Mouse (Mus musculus) midbrain, embryonic 12.5 days (tissue): ENCODE measurements around the gene Gdf2. TPM values are rescaled to one million over a fixed set of nuclear protein-coding genes. Genes with fewer than 3 reads are reported as not detected.

Experiments used
- ATAC-seq: fragments of 200-750 bp; cut with Nextera tagmentation; 2 replicates; pipeline ENCODE4 v1.8.0; 2017; ENCODE audit warnings: low read depth, moderate TSS enrichment, moderate library complexity; ENCODE audit not compliant: low FRiP score
- H3K27ac ChIP-seq: fragments of 300-500 bp; sonication (generic); replicated peaks from 2 replicates; pipeline ENCODE4 v1.5.1; 2016; ENCODE audit warnings: mild to moderate bottlenecking
- H3K27me3 ChIP-seq: fragments of 300-500 bp; sonication (generic); 2 replicates; pipeline ENCODE4 v1.6.1; 2016; ENCODE audit warnings: mild to moderate bottlenecking
- H3K36me3 ChIP-seq: fragments of 300-500 bp; sonication (generic); 2 replicates; pipeline ENCODE4 v1.6.1; 2016
- H3K4me1 ChIP-seq: fragments of 300-500 bp; sonication (generic); 2 replicates; pipeline ENCODE4 v1.6.1; 2016
- H3K4me2 ChIP-seq: fragments of 300-500 bp; sonication (generic); replicated peaks from 2 replicates; pipeline ENCODE4 v1.6.1; 2016; ENCODE audit warnings: mild to moderate bottlenecking, moderate library complexity
- H3K4me3 ChIP-seq: fragments of 300-500 bp; sonication (generic); 2 replicates; pipeline ENCODE4 v1.5.1; 2016; ENCODE audit warnings: mild to moderate bottlenecking
- H3K9ac ChIP-seq: fragments of 300-500 bp; sonication (generic); replicated peaks from 2 replicates; pipeline ENCODE4 v1.6.1; 2016; ENCODE audit warnings: mild to moderate bottlenecking, moderate library complexity
- H3K9me3 ChIP-seq: fragments of 300-500 bp; sonication (generic); 2 replicates; pipeline ENCODE4 v1.6.1; 2016; ENCODE audit warnings: mild to moderate bottlenecking
- WGBS: fragments of 180-500 bp; shearing (Covaris S2); methylation state at CpG from one replicate; pipeline ENCODE4 v1.1.7; 2016; 5-methylcytosine and 5-hydroxymethylcytosine counted together
- polyA plus RNA-seq: library from polyadenylated mRNA; unstranded; fragments of >200 nt; fragmentation: Nextera tagmentation; extraction: Ambion mirVana; gene quantifications from 2 replicates; pipeline ENCODE4 v1.2.1, GENCODE M21; 2016

Gene Gdf2
- polyA plus RNA-seq, 1 experiment from 2014 or later: not detected

DNA sequence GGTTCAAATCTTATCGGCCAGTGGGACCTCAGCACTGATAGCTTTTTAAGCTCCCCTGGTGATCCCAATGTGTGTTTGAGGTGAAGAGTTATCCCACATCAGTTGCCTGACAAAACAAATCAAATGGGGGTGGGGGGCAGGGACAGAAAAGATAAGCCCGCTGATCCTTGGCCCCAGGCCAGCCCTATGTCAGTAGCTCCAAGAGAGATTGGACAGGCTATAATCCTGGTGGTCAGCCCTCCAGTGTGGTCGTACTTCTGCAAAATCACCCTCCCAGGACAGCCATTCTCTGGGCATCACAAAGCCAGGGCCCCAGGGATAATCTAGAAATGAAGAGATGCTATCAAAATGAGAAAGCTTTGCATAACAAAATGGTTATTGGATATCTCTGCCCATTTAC lies 18.0 kb downstream of the Gdf2 start:
- no peak overlapping the region for H3K9ac ChIP-seq
- H3K4me1 ChIP-seq: no peaks in the 10 kb centered on the region
- H3K4me2 ChIP-seq: no peak overlapping the region
- H3K27me3 ChIP-seq: no peaks in the 10 kb centered on the region
- H3K36me3 ChIP-seq: no peaks in the 10 kb centered on the region
- H3K4me3 ChIP-seq: no peak overlapping the region
- WGBS: 68% methylated on average over 3 of the region's 3 CpGs
- no peak for ATAC-seq
- H3K27ac ChIP-seq: no peak overlapping the region
- H3K9me3 ChIP-seq: no peaks in the 10 kb centered on the region

DNA sequence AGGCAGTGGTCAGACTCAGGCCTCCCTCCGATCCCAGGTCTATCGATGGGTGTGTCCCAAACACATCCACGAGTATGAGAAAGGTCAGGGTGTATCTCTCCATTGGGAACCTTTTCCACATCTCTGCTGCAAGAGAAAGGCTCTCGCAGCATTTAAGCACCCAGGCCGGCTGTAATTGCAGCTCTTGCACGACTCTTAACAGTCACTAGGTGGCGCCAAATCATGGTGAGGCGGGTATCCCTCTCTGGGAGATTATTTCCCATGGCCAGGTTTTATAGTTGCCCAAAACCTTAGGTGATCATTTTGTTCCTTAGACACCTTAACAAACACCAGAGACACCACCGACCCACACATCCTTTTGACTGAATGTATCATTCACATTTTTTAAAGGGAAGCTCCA lies 18.5 kb downstream of the Gdf2 start:
- Histone ChIP-seq H3K4me3 (no peak overlapping the region), H3K27me3 (no peaks in the 10 kb centered on the region), H3K27ac (no peak overlapping the region), H3K9me3 (no peaks in the 10 kb centered on the region), H3K4me2 (no peak overlapping the region), H3K4me1 (no peaks in the 10 kb centered on the region), H3K9ac (no peak overlapping the region), H3K36me3 (no peaks in the 10 kb centered on the region)
- ATAC-seq: peak; percentile 38; the same call in 1 of the 2 replicates
- 16% methylated on average over 9 of the region's 9 CpGs for WGBS

DNA sequence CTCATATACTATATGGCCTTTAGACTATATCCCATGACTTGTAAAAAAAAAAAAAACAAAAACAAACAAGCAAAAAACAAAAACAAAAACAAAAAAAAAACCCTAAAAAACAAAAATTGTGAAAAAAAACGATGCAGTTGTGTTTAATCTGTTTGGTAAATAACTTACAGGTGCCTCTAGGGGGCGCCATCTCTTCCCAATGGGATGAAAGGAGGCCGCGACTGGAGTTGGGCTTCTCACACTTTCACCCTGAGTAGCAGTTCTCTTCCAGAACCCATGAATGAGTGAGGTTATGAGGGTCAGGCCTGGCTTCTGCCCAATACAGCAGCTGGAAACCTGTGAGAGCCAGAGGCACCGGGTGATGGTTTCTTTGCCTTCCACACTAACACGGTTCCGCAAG lies 24.8 kb downstream of the Gdf2 start:
- Histone ChIP-seq H3K4me2 (no peak overlapping the region), H3K4me3 (no peak overlapping the region), H3K9me3 (no peaks in the 10 kb centered on the region), H3K4me1 (no peaks in the 10 kb centered on the region), H3K36me3 (no peaks in the 10 kb centered on the region), H3K9ac (no peak overlapping the region), H3K27me3 (no peaks in the 10 kb centered on the region), H3K27ac (no peak overlapping the region)
- ATAC-seq: no peak
- 72% methylated on average over 7 of the region's 7 CpGs for WGBS

DNA sequence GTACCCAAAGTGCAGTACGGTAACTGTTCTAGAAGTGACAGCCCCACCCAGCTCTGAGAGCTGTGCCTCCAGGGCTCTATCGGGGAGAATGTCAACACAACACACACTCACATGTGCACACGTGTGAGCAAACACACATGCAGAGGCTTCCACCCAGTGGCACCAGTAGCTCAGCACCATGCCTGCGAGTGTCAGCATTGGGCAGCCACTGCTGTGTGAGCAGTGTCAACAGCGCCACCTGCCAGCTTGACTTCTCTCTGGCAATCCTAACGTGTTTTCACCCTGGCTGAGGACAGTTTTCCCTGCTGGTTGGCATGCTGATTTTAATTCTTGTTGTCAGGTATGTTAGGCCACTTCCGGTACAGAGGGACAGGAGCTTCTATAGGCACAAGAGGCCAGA lies 31.8 kb downstream of the Gdf2 start:
- H3K27me3 ChIP-seq: no peaks in the 10 kb centered on the region
- no peak for ATAC-seq
- H3K4me2 ChIP-seq: no peak overlapping the region
- H3K4me3 ChIP-seq: no peak overlapping the region
- 46% methylated on average over 7 of the region's 7 CpGs for WGBS
- H3K27ac ChIP-seq: no peak overlapping the region
- H3K9ac ChIP-seq: no peak overlapping the region
- H3K4me1 ChIP-seq: no peaks in the 10 kb centered on the region
- H3K9me3 ChIP-seq: no peaks in the 10 kb centered on the region
- H3K36me3 ChIP-seq: no peaks in the 10 kb centered on the region

DNA sequence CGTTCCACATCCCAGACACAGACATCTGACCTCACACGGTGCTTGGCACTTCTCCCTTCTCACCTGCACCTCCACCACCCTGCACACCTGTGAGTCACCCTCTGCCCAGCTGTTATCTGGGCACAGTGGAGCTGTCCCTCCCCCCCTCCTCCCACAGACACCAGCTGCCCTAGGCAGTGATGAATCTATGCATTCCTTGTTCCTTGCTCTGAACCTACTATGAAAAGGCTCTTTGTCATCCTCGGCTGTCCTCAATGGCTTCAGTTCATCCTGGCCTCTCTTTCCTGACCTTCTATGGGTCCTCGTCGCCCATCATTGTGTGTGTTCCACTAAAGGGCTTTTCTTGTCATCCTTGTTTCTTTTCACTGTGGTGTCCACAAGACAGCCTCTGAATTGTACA lies 33.9 kb downstream of the Gdf2 start:
- Histone ChIP-seq H3K4me2 (no peak overlapping the region), H3K4me3 (no peak overlapping the region), H3K4me1 (peaks cover 8% of the 10 kb centered on the region; the same call in 1 of the 2 replicates), H3K27me3 (peaks cover 12% of the 10 kb centered on the region), H3K36me3 (no peaks in the 10 kb centered on the region), H3K9ac (no peak overlapping the region), H3K9me3 (no peaks in the 10 kb centered on the region), H3K27ac (no peak overlapping the region)
- no peak for ATAC-seq
- WGBS: 58% methylated on average over 5 of the region's 5 CpGs

DNA sequence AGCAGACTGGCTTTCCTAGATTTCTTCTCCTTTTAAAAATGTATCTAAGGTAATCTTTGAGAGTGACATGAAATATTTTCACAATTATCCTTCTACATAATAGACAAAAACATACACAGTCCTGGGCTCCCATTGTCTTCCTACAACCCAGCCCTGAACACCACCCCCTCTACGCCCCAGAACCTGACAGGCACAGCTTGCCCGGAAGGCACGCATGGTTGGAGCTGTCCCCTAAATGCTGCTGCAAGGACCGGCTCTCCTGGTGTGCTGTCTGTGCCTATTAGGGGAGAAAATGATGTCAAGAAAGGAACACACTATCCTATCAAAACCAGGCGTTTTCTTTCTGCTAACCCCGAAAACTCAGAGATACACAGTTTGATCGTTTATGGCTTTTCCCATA lies 36.9 kb downstream of the Gdf2 start:
- Histone ChIP-seq H3K27me3 (peaks cover 12% of the 10 kb centered on the region), H3K4me1 (peaks cover 8% of the 10 kb centered on the region; the same call in 1 of the 2 replicates), H3K36me3 (no peaks in the 10 kb centered on the region), H3K9ac (no peak overlapping the region), H3K4me2 (no peak overlapping the region), H3K4me3 (no peak overlapping the region), H3K27ac (no peak overlapping the region), H3K9me3 (no peaks in the 10 kb centered on the region)
- WGBS: 41% methylated on average over 7 of the region's 7 CpGs
- no peak for ATAC-seq

DNA sequence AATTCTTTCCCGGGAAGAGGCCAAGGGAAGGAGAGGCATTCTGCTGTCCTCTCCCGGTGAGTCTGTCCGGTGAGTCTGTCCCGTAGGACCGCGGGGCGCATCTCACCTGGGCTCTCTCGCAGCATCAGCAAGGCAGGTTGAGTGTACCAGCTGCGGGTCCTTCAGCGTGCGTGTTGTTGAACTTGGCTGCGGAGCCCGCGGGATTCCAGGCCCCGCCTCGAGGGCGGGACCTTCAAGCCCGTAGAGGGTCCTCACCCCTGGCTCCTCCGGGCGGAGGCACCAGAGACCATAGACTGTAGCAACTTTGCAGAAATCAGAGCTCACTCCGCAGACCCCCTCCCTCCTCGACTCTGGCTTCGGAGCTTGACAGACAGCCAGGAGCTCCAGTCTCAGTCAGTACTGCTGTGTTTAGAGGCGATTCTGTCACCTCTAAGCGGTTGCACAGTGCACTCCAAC lies 37.8 kb downstream of the Gdf2 start, which contains the start of gene Zfp488:
TSS of gene Zfp488 (minus strand) at position 161 of the 456 bp plus-strand sequence.
- Histone ChIP-seq H3K36me3 (no peaks in the 10 kb centered on the region), H3K9ac (peak within 1 kb of the TSS; percentile 55; the same call in 1 of the 2 replicates), H3K27me3 (peaks cover 12% of the 10 kb centered on the region), H3K27ac (no peak within 1 kb of the TSS), H3K4me3 (peak within 1 kb of the TSS; percentile 42), H3K9me3 (no peaks in the 10 kb centered on the region), H3K4me1 (peaks cover 8% of the 10 kb centered on the region; the same call in 1 of the 2 replicates), H3K4me2 (peak within 1 kb of the TSS; percentile 83)
- ATAC-seq: peak; percentile 62; the same call in 1 of the 2 replicates
- WGBS: 3% methylated on average over 25 of the region's 25 CpGs

DNA sequence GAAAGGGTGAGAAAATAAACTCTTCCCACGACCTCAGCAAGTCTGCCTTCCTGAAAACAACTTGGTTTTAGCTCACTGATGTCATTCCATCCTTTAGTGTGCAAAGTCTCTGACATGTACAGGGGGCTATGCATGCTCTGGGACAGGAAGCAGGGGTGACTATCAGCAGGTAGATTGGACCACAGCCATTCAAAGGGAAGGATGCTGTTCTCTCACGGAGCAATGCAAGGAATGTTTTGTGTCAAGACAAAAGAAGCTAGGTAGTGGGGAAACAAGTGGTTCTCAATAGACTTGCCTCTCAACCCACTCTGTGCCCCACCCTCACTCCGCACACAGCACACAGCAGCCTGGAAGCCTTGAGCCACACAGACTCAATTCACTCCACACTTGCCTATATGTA lies 48.4 kb downstream of the Gdf2 start:
- H3K4me2 ChIP-seq: no peak overlapping the region
- H3K36me3 ChIP-seq: no peaks in the 10 kb centered on the region
- no peak overlapping the region for H3K9ac ChIP-seq
- no peak overlapping the region for H3K4me3 ChIP-seq
- no peak for ATAC-seq
- H3K27ac ChIP-seq: no peak overlapping the region
- H3K4me1 ChIP-seq: no peaks in the 10 kb centered on the region
- WGBS: 62% methylated on average over 3 of the region's 3 CpGs
- H3K27me3 ChIP-seq: no peaks in the 10 kb centered on the region
- no peaks in the 10 kb centered on the region for H3K9me3 ChIP-seq

DNA sequence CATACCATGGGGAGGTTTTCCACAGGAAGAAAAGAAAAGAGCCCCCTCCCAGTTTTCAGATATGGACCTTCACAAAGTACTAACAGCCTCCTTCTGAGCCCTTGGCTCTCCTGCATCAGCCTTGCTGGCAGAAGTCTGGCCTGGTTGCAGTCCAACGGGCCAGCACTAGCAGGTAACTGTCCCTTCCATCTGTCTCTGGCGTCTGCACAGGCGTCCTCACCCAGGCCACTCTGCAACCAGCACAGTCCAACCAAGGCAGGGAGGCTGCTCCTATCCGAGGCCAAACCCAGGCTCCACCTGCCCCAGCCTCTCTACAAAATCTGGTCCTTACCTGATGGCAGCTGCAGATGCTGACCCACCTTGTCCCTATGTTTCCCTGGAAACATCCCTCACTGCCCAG lies 51.1 kb downstream of the Gdf2 start:
- Histone ChIP-seq H3K36me3 (no peaks in the 10 kb centered on the region), H3K9ac (no peak overlapping the region), H3K27ac (no peak overlapping the region), H3K4me1 (no peaks in the 10 kb centered on the region), H3K9me3 (no peaks in the 10 kb centered on the region), H3K4me3 (no peak overlapping the region), H3K4me2 (no peak overlapping the region), H3K27me3 (no peaks in the 10 kb centered on the region)
- 77% methylated on average over 4 of the region's 4 CpGs for WGBS
- no peak for ATAC-seq

DNA sequence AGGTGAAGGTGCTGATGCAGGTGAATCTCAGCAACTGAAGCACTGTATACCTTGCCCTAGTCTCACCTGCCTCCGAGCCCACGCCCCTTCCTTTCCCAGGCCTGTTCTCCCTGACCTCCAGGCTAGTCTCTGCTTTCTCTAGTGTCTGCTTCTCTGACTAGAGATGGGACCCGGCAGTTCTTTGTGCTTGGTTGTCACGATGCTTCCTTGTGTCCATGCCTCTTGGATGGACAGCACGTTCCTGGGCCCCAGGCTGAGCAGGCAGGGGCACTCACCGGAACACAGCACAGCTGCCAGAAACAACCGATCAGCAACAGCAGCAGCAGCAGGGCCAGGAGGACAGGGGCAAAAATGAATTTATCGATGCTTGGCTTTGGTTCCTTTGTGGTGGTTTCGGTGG lies 52.2 kb downstream of the Gdf2 start:
- H3K36me3 ChIP-seq: no peaks in the 10 kb centered on the region
- no peaks in the 10 kb centered on the region for H3K4me1 ChIP-seq
- no peak overlapping the region for H3K9ac ChIP-seq
- WGBS: 91% methylated on average over 9 of the region's 9 CpGs
- no peaks in the 10 kb centered on the region for H3K27me3 ChIP-seq
- no peaks in the 10 kb centered on the region for H3K9me3 ChIP-seq
- H3K4me3 ChIP-seq: no peak overlapping the region
- H3K27ac ChIP-seq: no peak overlapping the region
- no peak overlapping the region for H3K4me2 ChIP-seq
- ATAC-seq: no peak

DNA sequence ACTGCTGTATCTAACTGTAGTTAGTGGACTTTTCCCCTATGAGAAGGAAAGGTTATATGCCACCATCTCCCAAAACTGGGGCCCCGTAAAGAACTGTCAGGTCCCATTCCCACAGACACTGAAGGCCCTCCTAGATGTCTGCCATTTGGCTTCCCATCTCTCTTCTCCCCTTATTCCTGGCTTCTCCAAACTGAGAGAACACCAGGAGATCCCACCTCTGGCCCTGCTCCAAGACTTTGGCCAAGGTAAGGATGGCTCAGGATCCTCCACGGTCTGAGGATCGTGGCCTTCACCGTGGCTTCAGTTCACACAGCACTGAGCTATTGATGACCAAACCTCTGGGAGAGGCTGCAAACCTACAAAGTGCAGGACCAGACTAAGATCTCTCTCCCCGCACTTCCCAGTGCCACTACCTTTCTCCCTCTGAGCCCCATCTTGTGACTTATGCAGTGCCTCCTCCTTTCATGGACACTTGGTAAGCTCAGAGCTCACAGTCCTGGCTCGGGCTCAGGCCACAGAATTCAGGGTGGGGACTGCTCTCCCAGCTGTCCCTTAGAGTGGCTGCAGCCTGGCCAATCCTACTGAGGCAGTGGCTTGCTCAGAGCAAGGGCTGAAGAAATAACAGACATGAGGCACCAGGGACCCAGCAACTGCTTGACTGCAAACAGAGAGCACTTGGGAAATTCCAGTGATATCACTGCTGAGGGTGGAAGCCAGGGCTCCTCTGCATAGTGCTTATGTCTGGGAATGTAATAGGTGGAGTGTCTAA lies 52.9 kb downstream of the Gdf2 start:
- Histone ChIP-seq H3K27ac (no peak overlapping the region), H3K4me1 (no peaks in the 10 kb centered on the region), H3K36me3 (no peaks in the 10 kb centered on the region), H3K4me3 (no peak overlapping the region), H3K9ac (no peak overlapping the region), H3K9me3 (no peaks in the 10 kb centered on the region), H3K4me2 (no peak overlapping the region), H3K27me3 (no peaks in the 10 kb centered on the region)
- WGBS: 90% methylated on average over 6 of the region's 6 CpGs
- no peak for ATAC-seq
